Mouse (Mus musculus): ENCODE measurements around the gene Mrgprf.

- TF ChIP-seq POLR2A (IDR thresholded peaks at IDR 0.05; ENCODE audit: borderline replicate concordance, control insufficient read depth, low read depth, low read length) (no peak), CTCF (IDR thresholded peaks at IDR 0.05; ENCODE audit: control insufficient read depth, insufficient read depth, low read length) (no peak)
Measured at GRCm38 (mm10) chr7:145264202-145264601, 36.4 kb upstream of the Mrgprf start.

All from bone marrow, adult 2 months (tissue).